ENCODE assay signal across 8 mouse cellular contexts in the genomic region with DNA sequence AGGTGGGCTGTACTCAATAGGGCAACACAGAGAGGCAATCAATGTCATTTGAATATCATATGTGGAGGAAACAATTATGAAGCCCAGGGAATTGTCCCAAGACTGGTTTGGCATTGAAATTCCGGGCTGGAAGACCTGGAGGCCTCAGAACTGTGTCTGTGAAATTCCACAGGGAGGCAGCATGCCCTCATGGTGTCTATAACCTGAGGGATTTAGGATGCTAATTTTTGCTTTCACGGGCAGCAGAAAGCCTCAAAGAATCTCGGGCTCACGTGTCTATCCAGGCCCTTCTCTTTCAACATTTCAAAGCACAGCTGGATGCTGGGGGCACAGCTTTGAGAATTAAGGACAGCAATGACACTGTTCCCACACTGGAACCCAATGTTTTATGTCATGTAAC. TPM values are rescaled to one million over a fixed set of nuclear protein-coding genes. Genes with fewer than 3 reads are reported as not detected.
DNase-seq lines count a peak whose midpoint lies in the region; ATAC-seq and TF ChIP-seq lines count a peak whose summit lies in the region.

No protein-coding gene starts in this region.

- H3K27ac ChIP-seq in layer of hippocampus, adult 2 months = no peak overlapping the region

- H3K4me3 ChIP-seq in layer of hippocampus, adult 2 months = no peak overlapping the region

- peak; percentile 87 for TF ChIP-seq CTCF in layer of hippocampus, adult 2 months (conservative IDR thresholded peaks at IDR 0.05)

- DNase-seq in layer of hippocampus, adult 11-12 months (ENCODE audit: low spot score) = peak; percentile 52
- no peak for DNase-seq in layer of hippocampus, adult 9-10 months (ENCODE audit: low spot score)
- peak; percentile 51 for DNase-seq in adipocyte (ENCODE audit: low spot score)
- peak; percentile 29 to 42 for DNase-seq in cerebellum, postnatal 36 days
- peak; percentile 34 to 62 for DNase-seq in layer of hippocampus, adult 2 months (ENCODE audit: low spot score in 2 of 2)
- peak; percentile 8 to 16 for DNase-seq in right cerebral cortex, postnatal 36 days (ENCODE audit: low spot score in 2 of 2)

- ATAC-seq in megakaryocyte progenitor cell, adult 5-6 weeks (replicated peaks; ENCODE audit: poor library complexity) = no peak
- no peak for ATAC-seq in erythroblast, adult 5-6 weeks (replicated peaks; ENCODE audit: low FRiP score, poor library complexity, severe bottlenecking)

RNA-seq across cellular contexts. Expression of a gene that starts 45.5 kb away (rescaled TPM):
- total RNA-seq in layer of hippocampus, adult 2 months (2021) = 1 to 10 TPM; 7.2 to 7.9 TPM
- 7.6 and 9.7 TPM in 2 replicates for total RNA-seq in megakaryocyte progenitor cell, adult 5-6 weeks (2015)
- total RNA-seq in megakaryocyte progenitor cell, adult 5-6 weeks (2017) = 5.8 and 7.9 TPM in 2 replicates
- 0.84 and 2.5 TPM in 2 replicates for total RNA-seq in erythroblast, adult 5-6 weeks (2015; ENCODE audit: low replicate concordance)
- total RNA-seq in erythroblast, adult 5-6 weeks (2017; ENCODE audit: low replicate concordance) = 0.28 and 1.2 TPM in 2 replicates
